Mouse (Mus musculus) layer of hippocampus, adult 11-12 months (tissue): Measurements from ENCODE around the gene Suco.

Experiments used
- DNase-seq: peaks from one replicate; pipeline ENCODE4 v3.0.0; 2022; ENCODE audit warnings: low spot score

Gene Suco

DNA sequence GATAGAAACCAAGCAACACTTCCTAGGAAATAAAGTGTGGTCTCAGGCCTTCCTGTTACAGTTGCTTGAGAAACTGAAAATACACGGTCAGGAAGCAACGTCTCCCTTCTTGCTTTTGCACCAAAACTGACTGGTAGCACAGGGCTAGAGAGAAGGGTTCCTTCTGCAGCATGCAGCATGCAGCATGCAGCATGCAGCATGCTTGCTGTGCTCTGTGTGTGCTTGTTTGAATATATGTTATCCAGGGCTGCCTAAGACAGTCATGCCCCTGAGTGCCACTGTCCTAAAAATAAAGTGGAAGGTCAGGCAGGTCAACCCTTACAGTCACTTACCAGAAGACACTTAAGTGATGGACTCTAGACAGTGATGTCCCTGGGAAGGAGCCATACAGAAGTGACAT lies 17.6 kb upstream of the Suco start:
- no peak for DNase-seq

- no peak for DNase-seq
These were observed 12.3 kb upstream of the Suco start for GRCm38 (mm10) chr1:161888823-161889222.

GRCm38 (mm10) chr1:161887679-161888260 lies 11.3 kb upstream of the Suco start:
- no peak for DNase-seq

- no peak for DNase-seq
These were observed 9.3 kb upstream of the Suco start for GRCm38 (mm10) chr1:161885762-161886161.

DNA sequence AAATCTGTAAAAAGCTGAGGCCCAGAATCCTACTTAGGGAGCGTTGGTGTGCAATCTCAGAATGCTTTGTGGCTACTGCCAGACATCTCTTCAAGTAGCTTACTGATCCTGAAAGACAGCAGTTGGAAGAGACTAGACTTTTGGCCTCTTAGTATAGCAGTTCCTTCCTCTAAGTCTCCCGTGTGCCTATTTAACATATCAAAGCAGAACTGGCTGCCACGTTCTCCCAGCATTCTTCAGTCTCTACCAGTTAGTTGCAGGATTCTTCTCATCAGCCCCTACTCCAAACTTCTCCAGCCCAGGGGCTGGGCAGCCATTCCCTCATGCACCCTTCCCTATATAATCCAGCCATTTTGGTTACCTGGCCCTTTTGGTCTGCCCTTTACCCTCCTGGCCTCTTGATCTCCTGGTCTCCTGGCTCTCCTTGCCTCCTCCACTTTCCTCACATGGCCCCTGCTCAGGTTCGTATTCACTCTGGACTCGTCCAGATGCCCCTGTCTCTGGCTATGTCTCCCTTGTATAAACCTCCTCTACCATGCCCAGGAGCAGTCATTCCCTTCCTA lies 1.2 kb upstream of the Suco start:
- no peak for DNase-seq

- DNase-seq, result no peak
These were observed 553 bp downstream of the Suco start for GRCm38 (mm10) chr1:161875706-161876552.

GRCm38 (mm10) chr1:161869422-161869821 lies 7.1 kb downstream of the Suco start:
- DNase-seq, result no peak

GRCm38 (mm10) chr1:161868413-161868812 lies 8.1 kb downstream of the Suco start:
- DNase-seq, result no peak

DNA sequence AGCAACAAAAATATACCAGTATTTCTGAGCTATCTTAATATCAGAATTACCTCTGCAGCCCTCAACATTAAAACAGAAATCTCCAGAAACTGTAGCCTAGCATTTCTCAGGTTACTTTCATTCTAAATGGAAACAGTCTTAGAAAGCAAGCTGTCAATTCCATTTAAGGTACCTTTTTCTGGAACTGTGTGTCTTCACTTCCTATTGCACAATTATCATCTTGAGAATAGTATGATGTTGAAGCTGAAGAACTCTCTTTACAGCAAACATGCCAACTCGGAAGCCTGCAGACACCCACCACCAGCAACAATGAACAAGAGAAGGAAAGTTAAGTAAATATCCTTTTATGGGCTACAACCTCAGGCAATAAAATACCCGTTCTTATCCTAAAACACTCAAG lies 12.7 kb downstream of the Suco start:
- no peak for DNase-seq

DNA sequence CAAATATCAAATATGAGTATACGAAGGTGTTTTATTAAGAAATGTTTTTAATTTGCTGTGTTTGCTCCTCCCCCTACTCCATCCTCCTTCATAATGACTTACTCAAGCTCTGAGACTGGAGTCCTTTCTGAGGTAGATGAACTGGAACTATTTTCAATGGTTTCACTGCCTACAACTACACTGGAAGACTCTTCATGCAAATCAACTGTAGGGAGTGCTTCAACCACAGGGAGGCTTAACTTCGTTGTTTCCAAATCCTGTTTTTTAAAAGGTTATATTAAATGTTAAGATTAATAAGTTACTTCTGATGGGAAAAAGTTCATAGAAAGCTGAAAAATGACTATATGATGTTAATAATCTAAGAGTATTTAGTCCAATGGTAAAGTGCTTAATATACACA lies 17.2 kb downstream of the Suco start:
- DNase-seq, result no peak

GRCm38 (mm10) chr1:161826677-161827076 lies 49.8 kb downstream of the Suco start:
- DNase-seq, result no peak

GRCm38 (mm10) chr1:161809428-161809827 lies 67.1 kb downstream of the Suco start:
- DNase-seq, result no peak

DNA sequence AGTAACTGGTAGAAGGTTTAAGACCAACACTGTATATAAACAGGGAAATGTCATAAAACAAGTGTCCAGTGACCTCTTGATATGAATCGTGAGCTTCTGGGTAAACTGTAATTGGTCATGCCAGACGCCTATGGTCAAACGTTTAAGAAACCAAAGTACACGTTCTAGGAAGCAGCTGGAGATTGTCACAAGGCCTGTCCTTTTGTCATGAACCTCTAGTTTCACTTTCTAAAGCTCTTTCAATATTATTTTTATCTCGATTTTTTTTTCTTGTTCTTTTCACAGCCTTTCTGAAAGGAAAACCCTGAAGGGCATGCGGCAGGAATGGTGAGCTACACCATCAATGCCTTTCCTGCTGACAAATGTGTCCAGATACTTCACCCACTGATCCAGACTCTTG lies 67.5 kb downstream of the Suco start:
- DNase-seq, result no peak

GRCm38 (mm10) chr1:161804541-161804971 lies 71.9 kb downstream of the Suco start:
- no peak for DNase-seq

DNA sequence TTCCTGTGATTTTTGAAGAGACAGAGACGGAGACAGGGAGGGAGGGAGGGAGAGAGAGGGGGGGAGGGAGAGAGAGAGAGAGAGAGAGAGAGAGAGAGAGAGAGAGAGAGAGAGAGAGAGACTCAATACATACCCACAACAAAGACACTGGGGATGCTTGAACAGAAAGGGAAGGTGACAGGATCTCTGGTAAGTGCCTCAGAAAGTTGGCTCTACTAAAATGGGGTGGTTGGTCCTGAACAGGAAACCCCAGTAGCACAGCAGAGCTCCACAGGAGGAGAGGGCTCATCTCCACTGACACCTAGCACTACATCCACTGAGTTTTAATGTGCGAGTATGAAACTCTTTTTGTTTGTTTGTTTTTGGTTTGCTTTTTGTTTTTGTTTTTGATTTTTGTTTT lies 75.2 kb downstream of the Suco start:
- no peak for DNase-seq

DNA sequence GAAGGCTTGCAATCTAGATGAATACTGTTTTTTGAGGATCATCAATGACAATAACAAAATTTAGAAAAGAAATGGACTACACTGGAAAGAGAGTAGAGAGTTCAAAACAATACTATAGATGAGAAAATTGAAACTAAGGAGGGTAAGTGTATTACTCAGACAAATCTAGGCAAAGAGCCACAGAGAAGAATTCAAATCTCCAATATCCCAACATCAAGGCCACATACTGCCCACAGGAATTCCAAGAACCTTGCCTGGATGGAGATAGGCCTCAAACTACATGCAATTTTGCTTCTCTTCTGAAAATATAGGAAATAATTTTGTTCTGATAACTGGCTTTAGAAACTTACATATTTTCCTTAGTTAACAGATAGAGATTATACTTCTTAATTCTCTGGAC lies 76.2 kb downstream of the Suco start:
- DNase-seq, result no peak

- no peak for DNase-seq
These were observed 76.7 kb downstream of the Suco start for GRCm38 (mm10) chr1:161799791-161800190.

DNA sequence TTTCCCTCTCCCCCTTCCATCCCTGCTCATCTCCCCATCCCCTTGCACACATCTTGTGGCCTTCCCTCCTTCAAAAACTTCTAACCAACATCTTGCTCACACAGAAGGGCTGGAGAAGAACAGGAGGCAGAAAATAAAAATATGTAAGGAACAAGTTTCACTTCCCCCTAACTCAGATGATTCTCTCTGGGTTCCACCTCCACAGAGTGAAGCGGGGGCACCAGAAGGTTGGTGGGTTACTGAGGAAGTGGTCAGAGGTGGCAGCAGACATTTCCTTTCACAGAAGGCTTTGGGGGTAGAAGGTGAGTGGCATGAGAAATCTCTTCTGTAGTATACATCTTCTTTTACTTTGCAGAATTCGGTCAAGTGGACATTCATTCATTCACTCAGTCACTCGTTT lies 77.6 kb downstream of the Suco start:
- no peak for DNase-seq

GRCm38 (mm10) chr1:161794447-161795211 lies 81.9 kb downstream of the Suco start:
- no peak for DNase-seq

- no peak for DNase-seq
These were observed 83.2 kb downstream of the Suco start for GRCm38 (mm10) chr1:161793321-161793720.

DNA sequence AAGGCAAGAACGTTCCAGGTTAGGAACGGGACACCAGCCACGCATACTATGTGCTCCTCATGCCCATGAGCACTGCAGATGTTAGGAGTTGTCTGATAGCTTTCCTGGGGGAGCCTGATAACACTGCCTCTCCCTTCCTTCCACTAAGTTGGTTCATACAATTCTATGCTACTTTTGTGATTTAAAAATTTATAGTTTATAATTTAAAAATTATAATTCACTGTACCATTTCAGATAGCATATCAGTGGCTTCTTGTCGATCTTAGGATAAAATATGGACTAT lies 83.9 kb downstream of the Suco start:
- DNase-seq, result no peak

- DNase-seq, result no peak
These were observed 84.4 kb downstream of the Suco start for GRCm38 (mm10) chr1:161791854-161792686.
